9 mouse cellular contexts compared by ENCODE assay signal in the genomic region with DNA sequence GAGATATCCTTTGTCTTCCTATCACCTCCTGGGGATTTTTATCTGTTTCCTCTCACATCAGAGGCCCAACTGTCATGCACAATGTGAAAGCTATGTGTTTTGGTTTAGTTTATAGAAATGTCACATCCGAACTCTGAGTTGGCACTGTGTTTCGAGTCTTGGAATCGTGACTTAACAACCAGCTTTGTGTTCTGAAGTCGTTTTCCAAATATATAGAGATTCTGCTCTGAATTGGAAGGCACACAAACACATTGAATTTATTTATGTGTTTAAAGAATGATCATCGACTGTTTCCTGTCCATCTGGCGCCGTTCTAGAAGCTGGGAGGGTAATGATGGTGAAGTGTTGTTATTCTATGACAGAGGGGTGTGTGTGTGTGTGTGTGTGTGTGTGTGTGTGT.
A peak's percentile ranks its signal among the peaks of the same experiment; 100 is the strongest.
DNase-seq lines count a peak whose midpoint lies in the region.
"Had no signal": no experiment of that assay in that cellular context is flagged by ENCODE, and none has a peak within 500 bp of the region (broad histone marks: within the 10 kb centered on the region; RNA-seq: fewer than 3 reads in every experiment).

No protein-coding gene starts in this region.

- peak; percentile 8 to 43 for DNase-seq in frontal cortex, adult 2 months (ENCODE audit: extremely low spot score in 1 of 2, low spot score in 1 of 2)
- DNase-seq in frontal cortex, postnatal 14 days (ENCODE audit: low spot score in 2 of 2) = no peak
- DNase-seq in left cerebral cortex, adult 9 months (ENCODE audit: low spot score in 2 of 2) = peak; percentile 19 to 31
- no peak for DNase-seq in left cerebral cortex, adult 11 months (ENCODE audit: low spot score)
- DNase-seq in brain, embryonic 18.5 days (ENCODE audit: low read depth, low spot score) = peak; percentile 68
- peak; percentile 19 for DNase-seq in right cerebral cortex, adult 18-20 months
- no peak for DNase-seq in adrenal gland, adult 2 months
- DNase-seq in T-cell, adult 2 months (ENCODE audit: low spot score) = no peak
- DNase-seq: thymus, adult 18-20 months had no signal

Comparison
In these comparisons a context has a peak if more than half of its experiments do, and no peak if none do; other contexts are left out.
1. DNase-seq: peak in frontal cortex, adult 2 months (2 of 2), left cerebral cortex, adult 9 months (2 of 2), brain, embryonic 18.5 days (single experiment) and right cerebral cortex, adult 18-20 months (single experiment); none in frontal cortex, postnatal 14 days (0 of 2), left cerebral cortex, adult 11 months (single experiment), adrenal gland, adult 2 months (single experiment) and T-cell, adult 2 months (single experiment).